Mouse (Mus musculus) embryonic fibroblast, embryonic 13.5 days (primary cell): ENCODE measurements around the gene Mpp4. TPM values are rescaled to one million over a fixed set of nuclear protein-coding genes. Genes with fewer than 3 reads are reported as not detected.

Source experiments
- H3K27ac ChIP-seq: 2 replicates; pipeline ENCODE4 v1.5.1; 2012; ENCODE audit warnings: low read length, control low read depth, inconsistent platforms; ENCODE audit not compliant: insufficient read depth
- H3K4me1 ChIP-seq: 2 replicates; pipeline ENCODE4 v1.6.1; 2011; ENCODE audit warnings: low read length; ENCODE audit not compliant: control insufficient read depth, insufficient read depth
- H3K4me3 ChIP-seq: 2 replicates; pipeline ENCODE4 v1.5.1; 2011; ENCODE audit warnings: mild to moderate bottlenecking, control low read depth, low read length; ENCODE audit not compliant: insufficient read depth
- CTCF ChIP-seq: IDR thresholded peaks from 2 replicates; pipeline ENCODE4 v1.5.1; 2011; ENCODE audit warnings: mild to moderate bottlenecking, control low read depth, low read length, moderate library complexity, borderline replicate concordance; ENCODE audit not compliant: insufficient read depth
- POLR2A ChIP-seq: IDR thresholded peaks from 2 replicates; pipeline ENCODE4 v1.6.1; 2011; ENCODE audit warnings: low read depth, mild to moderate bottlenecking, control low read depth, low read length, moderate library complexity
- polyA plus RNA-seq: library from polyadenylated mRNA; stranded (reverse); fragments of >200 nt; gene quantifications from 2 replicates; pipeline ENCODE4 v1.2.4, GENCODE M21; 2011; ENCODE audit warnings: low read depth; ENCODE audit not compliant: missing spikeins, insufficient read length

The Mpp4 gene
- polyA plus RNA-seq, 1 experiment = 0.25 TPM

DNA sequence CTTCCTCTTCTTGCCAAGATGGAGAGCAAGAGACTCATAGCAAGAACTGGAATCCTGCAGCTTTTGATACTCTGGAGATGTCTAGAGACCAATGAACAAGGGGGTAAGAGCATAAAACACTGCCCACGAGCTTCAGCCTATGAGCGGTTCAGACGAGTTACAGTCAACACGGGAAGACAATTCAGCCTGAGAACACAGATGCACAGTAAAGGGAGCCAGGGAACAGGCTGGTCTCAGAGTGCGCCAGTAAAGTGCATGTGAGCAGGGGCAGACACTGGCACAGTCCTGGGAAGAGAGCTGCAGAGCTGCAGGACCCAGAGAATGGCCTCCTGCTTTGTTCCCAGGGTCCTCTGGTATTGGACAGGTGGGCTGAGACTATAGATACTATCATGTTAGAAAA lies 24.6 kb upstream of the Mpp4 start:
- no peaks in the 10 kb centered on the region for H3K4me1 ChIP-seq
- no peak overlapping the region for H3K4me3 ChIP-seq
- H3K27ac ChIP-seq = no peak overlapping the region
- no peak for TF ChIP-seq CTCF
- no peak for TF ChIP-seq POLR2A

DNA sequence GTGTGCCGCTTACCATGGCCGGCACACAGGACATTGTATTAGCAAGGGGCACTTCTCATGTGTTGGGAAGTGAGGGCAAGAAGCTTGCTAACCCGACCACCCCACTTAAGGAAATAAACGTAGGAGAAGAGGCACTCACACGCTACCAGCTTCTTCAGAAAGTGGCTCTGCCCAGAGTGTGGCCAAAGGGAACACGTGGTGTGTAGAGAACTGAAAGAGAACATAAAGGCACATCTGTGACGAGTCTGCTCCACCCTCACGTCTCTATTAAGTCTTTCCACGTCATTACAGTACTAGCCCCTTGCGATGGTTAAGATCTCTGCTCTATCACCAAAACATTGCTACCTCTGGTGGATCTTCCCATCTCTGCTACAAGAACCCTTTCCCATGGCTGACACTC lies 23.1 kb upstream of the Mpp4 start:
- H3K27ac ChIP-seq = no peak overlapping the region
- no peak overlapping the region for H3K4me3 ChIP-seq
- no peak for TF ChIP-seq POLR2A
- TF ChIP-seq CTCF = no peak
- no peaks in the 10 kb centered on the region for H3K4me1 ChIP-seq

DNA sequence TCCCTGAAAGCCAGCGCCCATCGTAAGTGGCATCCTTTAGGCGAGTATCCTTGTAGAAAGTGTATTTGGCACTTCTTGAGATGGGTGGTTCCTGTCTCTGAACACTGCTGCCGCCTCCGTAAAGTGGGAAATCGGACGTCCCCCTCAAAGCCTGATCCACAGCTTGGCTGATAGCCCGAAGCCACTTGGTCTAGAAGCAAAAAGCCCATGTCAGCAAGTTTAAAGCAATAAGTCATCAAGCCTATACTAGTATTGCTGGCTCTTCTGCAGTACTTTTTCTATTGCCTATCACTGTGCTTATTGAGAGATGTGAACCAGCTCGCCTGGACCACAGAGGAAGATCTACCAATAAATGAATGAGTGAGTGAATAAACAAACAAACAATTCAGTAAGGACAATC lies 22.2 kb upstream of the Mpp4 start:
- H3K4me1 ChIP-seq = no peaks in the 10 kb centered on the region
- no peak overlapping the region for H3K27ac ChIP-seq
- no peak for TF ChIP-seq CTCF
- TF ChIP-seq POLR2A = no peak
- H3K4me3 ChIP-seq = no peak overlapping the region

DNA sequence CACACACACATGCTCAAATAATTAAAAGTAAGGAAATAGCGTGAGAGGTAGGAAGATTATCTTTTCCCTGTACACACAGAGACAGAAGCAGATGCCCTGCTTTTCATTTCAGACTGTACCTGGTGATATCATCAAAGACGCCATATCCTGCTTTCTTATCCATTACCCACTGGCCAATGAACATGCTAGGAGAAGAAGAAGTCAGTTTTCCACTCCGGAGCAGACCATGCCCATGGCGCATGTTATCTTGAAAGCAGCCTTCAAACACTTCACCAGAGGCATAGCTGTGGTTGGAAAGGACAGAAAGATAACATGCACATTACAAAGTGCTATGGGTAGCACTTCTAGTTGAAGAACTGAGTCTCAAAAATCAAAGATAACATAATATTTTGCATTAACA lies 19.9 kb upstream of the Mpp4 start:
- Histone ChIP-seq H3K27ac (no peak overlapping the region), H3K4me1 (no peaks in the 10 kb centered on the region), H3K4me3 (no peak overlapping the region)
- TF ChIP-seq POLR2A (no peak), CTCF (no peak)

DNA sequence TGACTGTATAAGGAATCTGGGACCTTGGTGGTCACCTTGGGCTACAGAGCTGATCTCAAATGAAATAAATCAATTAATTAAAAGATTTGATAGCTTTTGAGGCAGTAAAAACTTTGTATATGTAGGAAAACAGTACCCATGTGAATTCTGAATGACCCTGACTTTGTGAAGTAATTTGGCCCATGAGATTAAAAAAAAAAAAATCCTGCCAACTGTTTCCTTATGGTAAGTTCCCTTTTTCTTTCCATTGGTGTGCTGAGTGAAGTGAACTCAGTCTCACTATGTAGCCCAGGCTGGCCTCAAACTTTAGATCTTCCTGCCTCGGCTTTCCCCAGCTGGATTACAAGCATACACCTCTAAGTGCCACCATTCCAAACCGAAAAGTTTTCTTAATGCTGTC lies 19.2 kb upstream of the Mpp4 start:
- Histone ChIP-seq H3K27ac (no peak overlapping the region), H3K4me1 (no peaks in the 10 kb centered on the region), H3K4me3 (no peak overlapping the region)
- TF ChIP-seq CTCF = no peak
- no peak for TF ChIP-seq POLR2A

DNA sequence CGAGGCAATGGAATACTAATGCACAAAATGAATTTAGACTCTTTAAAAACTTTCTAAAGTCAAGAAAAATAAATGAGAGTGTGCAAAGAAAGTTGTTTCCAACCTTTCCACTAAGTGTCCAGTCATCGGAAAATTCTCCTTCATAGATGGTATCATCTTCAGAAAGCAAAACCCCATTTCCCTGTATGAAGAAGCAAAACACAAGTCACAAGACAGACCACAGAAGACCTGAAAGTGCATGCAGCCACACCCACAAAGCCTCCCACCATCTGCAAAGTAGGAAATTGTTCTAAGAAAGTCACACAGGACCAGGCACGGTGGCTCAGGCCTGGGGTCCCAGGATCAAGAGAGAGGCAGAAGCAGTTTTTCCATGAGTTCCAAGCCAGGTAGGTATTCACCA lies 16.8 kb upstream of the Mpp4 start:
- Histone ChIP-seq H3K4me1 (no peaks in the 10 kb centered on the region), H3K4me3 (no peak overlapping the region), H3K27ac (no peak overlapping the region)
- TF ChIP-seq POLR2A (no peak), CTCF (no peak)

DNA sequence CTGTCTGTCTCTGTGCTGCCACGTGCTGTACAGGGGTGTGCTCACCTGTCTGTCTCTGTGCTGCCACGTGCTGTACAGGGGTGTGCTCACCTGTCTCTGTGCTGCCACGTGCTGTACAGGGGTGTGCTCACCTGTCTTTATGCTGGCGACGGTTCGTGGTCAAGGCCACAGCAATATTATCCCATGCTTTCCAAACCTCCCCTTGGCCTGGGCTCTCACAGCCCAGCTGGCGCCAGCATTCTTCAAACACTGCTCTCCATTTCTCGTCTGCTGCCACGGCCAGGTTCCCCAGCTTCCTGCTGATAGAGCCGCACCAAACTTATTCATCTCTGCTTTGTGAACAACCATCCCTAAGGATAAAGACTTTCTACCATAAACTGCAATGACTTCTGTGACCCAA lies 15.2 kb upstream of the Mpp4 start:
- no peaks in the 10 kb centered on the region for H3K4me1 ChIP-seq
- H3K4me3 ChIP-seq = no peak overlapping the region
- TF ChIP-seq POLR2A (no peak), CTCF (no peak)
- H3K27ac ChIP-seq = no peak overlapping the region

DNA sequence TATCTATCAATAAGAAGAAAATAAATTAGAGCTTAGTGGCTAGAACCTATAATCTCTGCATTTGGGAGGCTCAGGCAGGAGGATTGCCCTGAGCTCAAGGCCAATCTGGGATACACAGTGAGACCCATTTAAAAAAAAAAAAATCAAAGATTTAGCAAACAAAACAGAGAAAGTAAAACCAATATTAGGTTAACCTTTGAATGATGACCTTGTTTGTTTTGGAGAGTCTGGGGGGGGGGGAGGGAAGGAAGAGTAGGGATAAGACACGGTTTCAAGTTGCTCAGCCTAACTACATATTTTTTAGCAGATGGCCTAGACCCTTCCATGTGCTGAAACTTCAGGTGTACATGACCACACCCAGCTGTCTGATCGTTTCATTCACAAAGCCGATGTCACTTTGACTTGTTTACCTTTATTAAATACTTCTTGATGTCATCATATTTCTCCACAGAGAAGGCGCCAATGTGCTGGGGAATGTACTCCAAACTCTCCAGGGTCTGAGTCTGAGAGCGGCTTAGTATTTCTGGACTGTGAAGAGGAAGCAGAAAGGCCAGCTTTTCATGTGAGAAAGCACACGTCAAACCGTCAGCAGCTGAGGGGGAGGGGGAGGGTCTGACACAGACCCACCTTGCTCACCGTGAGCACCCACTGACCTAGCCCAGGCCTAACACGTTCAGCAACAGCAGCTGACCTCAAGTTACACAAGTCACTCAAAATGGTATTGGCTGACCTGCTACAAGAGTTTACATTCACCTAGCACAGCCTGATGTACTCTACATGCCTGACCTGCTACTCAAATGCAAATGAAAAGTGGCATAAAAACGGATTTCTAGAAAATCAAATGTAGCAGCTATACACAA lies 11.6 kb upstream of the Mpp4 start:
- no peak for TF ChIP-seq CTCF
- no peak for TF ChIP-seq POLR2A
- H3K4me1 ChIP-seq = peaks cover 11% of the 10 kb centered on the region
- no peak overlapping the region for H3K4me3 ChIP-seq
- H3K27ac ChIP-seq = no peak overlapping the region

DNA sequence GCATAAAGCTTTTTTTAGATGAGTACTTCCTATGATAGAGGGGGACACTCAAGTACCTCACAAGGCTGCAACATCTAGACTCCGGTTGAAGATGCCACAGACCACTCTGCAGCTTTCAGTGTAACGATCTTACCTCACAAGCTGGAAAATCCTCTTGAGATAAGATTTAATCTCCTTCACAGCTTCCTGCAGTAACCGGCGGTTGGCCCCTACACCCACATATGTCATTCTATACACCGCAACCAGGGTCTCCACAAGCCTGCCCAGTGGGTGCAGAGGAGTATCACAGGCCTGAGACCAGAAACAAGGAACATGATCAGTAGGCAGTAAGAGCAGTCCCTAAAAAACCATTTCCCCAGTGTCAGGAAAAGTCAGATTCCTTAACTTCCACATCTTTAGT lies 9.8 kb upstream of the Mpp4 start:
- H3K27ac ChIP-seq = peak overlapping the region; percentile 23
- TF ChIP-seq CTCF (no peak), POLR2A (no peak)
- H3K4me3 ChIP-seq = no peak overlapping the region
- H3K4me1 ChIP-seq = peaks cover 11% of the 10 kb centered on the region

DNA sequence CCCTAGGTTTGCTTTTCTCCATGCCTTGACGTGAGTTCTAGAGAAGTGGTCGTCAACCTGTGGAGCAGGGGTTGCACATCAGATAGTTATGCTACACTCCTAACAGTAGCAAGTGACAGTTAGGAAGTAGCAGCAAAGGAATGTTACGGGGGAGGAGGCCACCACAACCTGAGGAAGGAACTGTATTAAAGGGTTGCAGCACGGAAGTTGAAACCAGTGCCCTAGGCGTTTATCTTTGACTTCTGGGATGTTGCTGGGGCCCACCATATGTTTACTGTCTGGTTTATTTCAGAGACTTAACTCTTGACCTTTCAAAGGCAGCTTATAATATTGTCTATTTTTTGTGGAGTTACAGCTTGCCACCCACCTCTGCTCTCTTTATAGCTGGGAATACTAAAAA lies 8.7 kb upstream of the Mpp4 start:
- peaks cover 13% of the 10 kb centered on the region for H3K4me1 ChIP-seq
- no peak overlapping the region for H3K4me3 ChIP-seq
- peak overlapping the region; percentile 63; the same call in 1 of the 2 replicates for H3K27ac ChIP-seq
- TF ChIP-seq CTCF (no peak), POLR2A (no peak)

DNA sequence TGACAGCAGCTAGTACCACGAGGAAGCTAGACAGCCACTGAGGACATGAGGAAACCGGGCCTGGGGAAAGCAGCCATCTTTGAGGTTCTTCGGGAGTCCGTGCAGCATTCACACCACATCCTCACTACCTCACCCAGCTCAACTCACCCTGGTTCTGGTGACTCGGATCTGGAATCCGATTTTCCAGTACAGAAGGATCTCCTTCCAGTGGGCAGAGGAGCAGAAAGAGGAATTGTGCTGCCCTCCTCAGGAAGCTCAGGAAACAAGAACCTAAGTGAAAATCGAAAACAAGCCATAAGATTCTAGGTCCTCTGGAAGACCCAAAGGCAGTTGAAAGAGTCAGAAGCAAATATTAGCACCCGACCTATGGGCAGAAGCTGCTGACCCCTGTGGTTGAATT lies 7.1 kb upstream of the Mpp4 start:
- TF ChIP-seq POLR2A = no peak
- TF ChIP-seq CTCF = no peak
- H3K4me3 ChIP-seq = no peak overlapping the region
- peaks cover 13% of the 10 kb centered on the region for H3K4me1 ChIP-seq
- no peak overlapping the region for H3K27ac ChIP-seq
